Mouse (Mus musculus): ENCODE measurements at regions not wholly inside any gene's neighbourhood (a gene's known extent, or its start where the extent isn't known, plus 50 kb on each side); places are given as distances from the start of the nearest gene placed in this dataset.

DNA sequence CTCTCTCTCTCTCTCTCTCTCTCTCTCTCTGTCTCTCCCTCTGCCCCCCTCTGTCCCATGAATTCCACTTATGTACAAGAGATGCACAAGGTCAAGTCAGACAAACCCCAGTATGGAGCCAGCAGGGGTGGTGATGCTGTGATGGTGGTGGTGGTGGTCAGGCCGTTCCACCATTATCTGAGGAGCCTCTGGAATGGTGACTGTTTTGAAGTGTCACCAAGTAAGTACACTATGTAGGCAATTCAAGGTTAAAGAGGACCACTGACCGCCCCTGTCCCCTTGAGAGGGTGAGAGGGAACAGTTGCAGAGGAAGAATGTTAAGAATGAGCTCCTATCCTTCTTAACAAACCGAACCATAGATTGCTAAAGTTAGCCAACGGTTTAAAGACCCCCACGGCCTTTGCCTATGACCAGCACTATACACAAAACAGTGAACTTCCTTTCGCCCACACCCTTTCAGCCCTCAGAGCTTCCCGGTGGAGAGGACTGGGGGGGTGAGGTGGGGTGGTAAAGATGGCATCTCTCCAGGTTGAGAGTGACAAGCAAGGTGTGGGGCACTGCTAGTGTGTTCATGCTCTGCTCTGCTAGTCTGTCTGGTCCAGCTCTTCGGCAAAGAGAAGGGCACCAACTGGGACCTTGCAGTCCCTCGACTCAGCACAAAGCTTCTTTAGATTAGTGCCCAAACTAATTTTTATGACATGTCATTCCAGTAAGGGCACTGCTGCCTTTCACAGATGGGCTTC, 128.7 kb upstream of the Ankrd55 start:
- WGBS: 79% methylated on average over 9 of the region's 9 CpGs
- no peak for DNase-seq (ENCODE audit: low spot score)
- no peak overlapping the region for H3K9ac ChIP-seq (ENCODE audit: low read length)
- H3K27me3 ChIP-seq (ENCODE audit: control insufficient read depth, insufficient read depth, low read length): no peaks in the 10 kb centered on the region
- H3K9me3 ChIP-seq (ENCODE audit: control insufficient read depth, low read length): no peaks in the 10 kb centered on the region
- 0 out of 2 replicates have a peak, but pooled peaks cover 5% of the 10 kb centered on the region for H3K4me1 ChIP-seq (ENCODE audit: control insufficient read depth, insufficient read depth, low read length)
- ATAC-seq (ENCODE audit: insufficient number of reproducible peaks, low FRiP score, low TSS enrichment, low read depth): no peak
- no peaks in the 10 kb centered on the region for H3K36me3 ChIP-seq (ENCODE audit: control insufficient read depth, insufficient read depth, low read length)
- no peak overlapping the region for H3K27ac ChIP-seq (replicated peaks; ENCODE audit: low read depth, low read length)
- no peak overlapping the region for H3K4me2 ChIP-seq (ENCODE audit: low read depth, severe bottlenecking)
- no peak overlapping the region for H3K4me3 ChIP-seq (ENCODE audit: low read depth, low read length)

DNA sequence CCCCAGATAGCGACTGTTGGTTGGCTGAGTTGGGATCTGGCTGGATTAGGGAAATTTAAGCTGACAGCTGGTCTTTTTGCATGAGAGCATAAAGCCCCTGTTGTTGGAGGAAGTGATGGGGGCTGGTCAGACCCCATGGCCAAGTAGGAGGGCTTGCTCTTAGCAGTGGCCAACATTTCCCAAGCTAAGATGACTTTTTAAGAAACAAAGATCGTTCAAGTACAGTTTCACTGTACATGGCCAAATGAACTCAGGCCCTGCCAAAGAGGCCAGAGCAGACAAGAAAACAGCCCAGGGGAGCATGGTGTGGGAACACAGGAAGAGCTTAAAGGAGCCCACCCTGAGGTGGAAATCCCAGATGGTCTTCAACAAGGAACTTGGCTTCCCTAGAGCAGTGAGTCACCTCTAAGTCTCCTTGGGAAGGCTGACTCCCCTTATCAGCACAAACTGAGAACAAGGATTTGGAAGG, 128.0 kb upstream of the Ankrd55 start:
- Histone ChIP-seq H3K4me2 (ENCODE audit: low read depth, severe bottlenecking) (no peak overlapping the region), H3K27me3 (ENCODE audit: control insufficient read depth, insufficient read depth, low read length) (no peaks in the 10 kb centered on the region), H3K9ac (ENCODE audit: low read length) (no peak overlapping the region), H3K27ac (replicated peaks; ENCODE audit: low read depth, low read length) (no peak overlapping the region), H3K4me1 (ENCODE audit: control insufficient read depth, insufficient read depth, low read length) (0 out of 2 replicates have a peak, but pooled peaks cover 5% of the 10 kb centered on the region), H3K4me3 (ENCODE audit: low read depth, low read length) (no peak overlapping the region), H3K36me3 (ENCODE audit: control insufficient read depth, insufficient read depth, low read length) (no peaks in the 10 kb centered on the region), H3K9me3 (ENCODE audit: control insufficient read depth, low read length) (no peaks in the 10 kb centered on the region)
- WGBS: 61% methylated on average over 2 of the region's 2 CpGs
- DNase-seq (ENCODE audit: low spot score): no peak
- ATAC-seq (ENCODE audit: insufficient number of reproducible peaks, low FRiP score, low TSS enrichment, low read depth): no peak

DNA sequence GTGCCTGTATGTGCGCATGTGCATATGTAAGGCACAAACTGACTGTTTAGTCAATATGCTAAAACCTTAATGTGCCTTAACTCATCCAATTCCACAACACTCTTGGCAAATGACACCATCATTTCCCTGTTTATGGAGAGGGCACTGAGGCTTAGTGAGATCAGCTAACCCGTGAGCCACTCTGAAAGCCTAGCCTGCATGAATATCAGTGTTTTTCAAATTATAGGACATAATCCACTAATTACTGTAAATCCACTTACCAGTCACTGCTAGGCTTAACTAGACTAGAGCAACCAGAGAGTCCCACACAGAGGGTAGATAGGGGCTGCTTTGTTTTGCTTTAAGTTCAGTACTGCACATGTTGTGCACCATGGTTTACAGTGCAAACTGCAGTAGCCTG, 127.5 kb upstream of the Ankrd55 start:
- no peak for DNase-seq (ENCODE audit: low spot score)
- Histone ChIP-seq H3K4me2 (ENCODE audit: low read depth, severe bottlenecking) (no peak overlapping the region), H3K27ac (replicated peaks; ENCODE audit: low read depth, low read length) (no peak overlapping the region), H3K36me3 (ENCODE audit: control insufficient read depth, insufficient read depth, low read length) (no peaks in the 10 kb centered on the region), H3K9me3 (ENCODE audit: control insufficient read depth, low read length) (no peaks in the 10 kb centered on the region), H3K4me1 (ENCODE audit: control insufficient read depth, insufficient read depth, low read length) (0 out of 2 replicates have a peak, but pooled peaks cover 5% of the 10 kb centered on the region), H3K27me3 (ENCODE audit: control insufficient read depth, insufficient read depth, low read length) (no peaks in the 10 kb centered on the region), H3K9ac (ENCODE audit: low read length) (no peak overlapping the region), H3K4me3 (ENCODE audit: low read depth, low read length) (no peak overlapping the region)
- 88% methylated on average over 2 of the region's 2 CpGs for WGBS
- no peak for ATAC-seq (ENCODE audit: insufficient number of reproducible peaks, low FRiP score, low TSS enrichment, low read depth)

- Histone ChIP-seq H3K4me3 (ENCODE audit: low read depth, low read length) (no peak overlapping the region), H3K4me2 (ENCODE audit: low read depth, severe bottlenecking) (no peak overlapping the region), H3K27ac (replicated peaks; ENCODE audit: low read depth, low read length) (no peak overlapping the region), H3K9ac (ENCODE audit: low read length) (no peak overlapping the region), H3K4me1 (ENCODE audit: control insufficient read depth, insufficient read depth, low read length) (0 out of 2 replicates have a peak, but pooled peaks cover 5% of the 10 kb centered on the region), H3K9me3 (ENCODE audit: control insufficient read depth, low read length) (no peaks in the 10 kb centered on the region), H3K36me3 (ENCODE audit: control insufficient read depth, insufficient read depth, low read length) (no peaks in the 10 kb centered on the region), H3K27me3 (ENCODE audit: control insufficient read depth, insufficient read depth, low read length) (no peaks in the 10 kb centered on the region)
- 89% methylated on average over 2 of the region's 2 CpGs for WGBS
- ATAC-seq (ENCODE audit: insufficient number of reproducible peaks, low FRiP score, low TSS enrichment, low read depth) (no peak), DNase-seq (ENCODE audit: low spot score) (no peak)
Measured at GRCm38 (mm10) chr13:112161886-112162285, 126.4 kb upstream of the Ankrd55 start.

DNA sequence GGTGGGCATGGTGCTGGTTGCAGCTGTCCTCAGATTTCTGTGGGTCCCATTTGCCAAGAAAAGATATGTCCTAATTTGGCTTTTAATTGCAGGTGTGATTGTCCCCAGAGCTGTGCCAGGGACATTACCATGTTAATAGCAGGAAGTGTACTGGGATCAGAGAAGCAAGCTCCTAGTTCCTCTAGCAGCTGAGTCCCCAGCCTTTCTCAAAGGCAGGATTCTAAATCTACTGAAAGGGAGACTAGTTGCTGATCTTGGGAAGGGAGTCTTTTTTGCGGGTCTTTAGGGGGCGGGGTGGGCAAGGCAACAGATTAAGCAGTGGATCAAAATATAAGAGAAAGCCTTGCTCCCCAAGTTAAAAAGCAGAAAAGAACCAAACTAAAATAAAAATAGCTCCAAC, 122.3 kb upstream of the Ankrd55 start:
- no peak overlapping the region for H3K4me3 ChIP-seq (ENCODE audit: low read depth, low read length)
- no peaks in the 10 kb centered on the region for H3K4me1 ChIP-seq (ENCODE audit: control insufficient read depth, insufficient read depth, low read length)
- no peaks in the 10 kb centered on the region for H3K36me3 ChIP-seq (ENCODE audit: control insufficient read depth, insufficient read depth, low read length)
- WGBS: 62% methylated on average over 2 of the region's 2 CpGs
- no peaks in the 10 kb centered on the region for H3K27me3 ChIP-seq (ENCODE audit: control insufficient read depth, insufficient read depth, low read length)
- no peak overlapping the region for H3K4me2 ChIP-seq (ENCODE audit: low read depth, severe bottlenecking)
- DNase-seq (ENCODE audit: low spot score) (no peak), ATAC-seq (ENCODE audit: insufficient number of reproducible peaks, low FRiP score, low TSS enrichment, low read depth) (no peak)
- no peaks in the 10 kb centered on the region for H3K9me3 ChIP-seq (ENCODE audit: control insufficient read depth, low read length)
- no peak overlapping the region for H3K9ac ChIP-seq (ENCODE audit: low read length)
- H3K27ac ChIP-seq (replicated peaks; ENCODE audit: low read depth, low read length): no peak overlapping the region

GRCm38 (mm10) chr13:112166338-112166802, 121.9 kb upstream of the Ankrd55 start:
- H3K9ac ChIP-seq (ENCODE audit: low read length): no peak overlapping the region
- H3K4me3 ChIP-seq (ENCODE audit: low read depth, low read length): no peak overlapping the region
- no peak for ATAC-seq (ENCODE audit: insufficient number of reproducible peaks, low FRiP score, low TSS enrichment, low read depth)
- H3K27ac ChIP-seq (replicated peaks; ENCODE audit: low read depth, low read length): no peak overlapping the region
- H3K4me2 ChIP-seq (ENCODE audit: low read depth, severe bottlenecking): no peak overlapping the region
- no peaks in the 10 kb centered on the region for H3K27me3 ChIP-seq (ENCODE audit: control insufficient read depth, insufficient read depth, low read length)
- DNase-seq (ENCODE audit: low spot score): no peak
- WGBS: 61% methylated on average over 10 of the region's 10 CpGs
- no peaks in the 10 kb centered on the region for H3K4me1 ChIP-seq (ENCODE audit: control insufficient read depth, insufficient read depth, low read length)
- H3K36me3 ChIP-seq (ENCODE audit: control insufficient read depth, insufficient read depth, low read length): no peaks in the 10 kb centered on the region
- no peaks in the 10 kb centered on the region for H3K9me3 ChIP-seq (ENCODE audit: control insufficient read depth, low read length)

DNA sequence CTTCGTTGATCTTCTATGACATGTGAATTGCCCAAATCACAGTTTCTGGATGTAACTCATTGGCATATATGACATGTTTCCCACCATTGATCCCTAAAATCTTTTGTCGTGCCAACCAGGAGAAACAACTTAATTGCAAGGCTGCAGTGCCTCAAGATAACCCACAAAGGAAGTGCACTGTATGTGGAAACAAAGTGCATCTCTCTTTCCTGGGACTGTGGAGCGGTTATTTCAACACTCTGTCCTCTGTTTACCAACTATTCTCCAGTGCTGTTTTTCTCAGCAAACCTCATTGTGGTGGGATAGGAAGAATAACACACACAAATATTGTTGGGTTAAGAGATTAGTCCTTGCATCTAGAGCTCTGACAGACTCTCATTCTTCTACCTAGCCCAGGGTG, 119.8 kb upstream of the Ankrd55 start:
- Histone ChIP-seq H3K4me3 (ENCODE audit: low read depth, low read length) (no peak overlapping the region), H3K36me3 (ENCODE audit: control insufficient read depth, insufficient read depth, low read length) (no peaks in the 10 kb centered on the region), H3K9me3 (ENCODE audit: control insufficient read depth, low read length) (no peaks in the 10 kb centered on the region), H3K27me3 (ENCODE audit: control insufficient read depth, insufficient read depth, low read length) (no peaks in the 10 kb centered on the region), H3K4me2 (ENCODE audit: low read depth, severe bottlenecking) (no peak overlapping the region), H3K9ac (ENCODE audit: low read length) (no peak overlapping the region), H3K27ac (replicated peaks; ENCODE audit: low read depth, low read length) (no peak overlapping the region), H3K4me1 (ENCODE audit: control insufficient read depth, insufficient read depth, low read length) (no peaks in the 10 kb centered on the region)
- no peak for ATAC-seq (ENCODE audit: insufficient number of reproducible peaks, low FRiP score, low TSS enrichment, low read depth)
- no peak for DNase-seq (ENCODE audit: low spot score)
- WGBS: 91% methylated on average over 3 of the region's 3 CpGs

- Histone ChIP-seq H3K27ac (replicated peaks; ENCODE audit: low read depth, low read length) (no peak overlapping the region), H3K9ac (ENCODE audit: low read length) (no peak overlapping the region), H3K4me3 (ENCODE audit: low read depth, low read length) (no peak overlapping the region), H3K27me3 (ENCODE audit: control insufficient read depth, insufficient read depth, low read length) (no peaks in the 10 kb centered on the region), H3K36me3 (ENCODE audit: control insufficient read depth, insufficient read depth, low read length) (no peaks in the 10 kb centered on the region), H3K9me3 (ENCODE audit: control insufficient read depth, low read length) (no peaks in the 10 kb centered on the region), H3K4me1 (ENCODE audit: control insufficient read depth, insufficient read depth, low read length) (no peaks in the 10 kb centered on the region), H3K4me2 (ENCODE audit: low read depth, severe bottlenecking) (no peak overlapping the region)
- WGBS: 94% methylated on average over 3 of the region's 3 CpGs
- no peak for DNase-seq (ENCODE audit: low spot score)
- ATAC-seq (ENCODE audit: insufficient number of reproducible peaks, low FRiP score, low TSS enrichment, low read depth): no peak
Measured at GRCm38 (mm10) chr13:112170872-112171271, 117.4 kb upstream of the Ankrd55 start.

Data from limb, embryonic 11.5 days (tissue).